8 mouse cellular contexts compared by ENCODE assay signal in the genomic region with DNA sequence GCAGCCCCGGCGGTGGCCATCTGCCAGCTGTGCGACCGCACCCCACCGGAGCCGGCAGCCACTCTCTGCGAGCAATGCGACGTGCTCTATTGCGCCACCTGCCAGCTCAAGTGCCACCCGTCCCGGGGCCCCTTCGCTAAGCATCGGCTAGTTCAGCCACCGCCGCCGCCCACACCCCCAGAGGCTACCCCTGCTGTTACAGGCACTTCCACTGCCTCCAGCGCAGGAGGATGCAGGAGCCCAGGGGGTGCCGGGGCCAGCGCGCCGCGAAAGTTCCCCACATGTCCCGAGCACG. TPM values are rescaled to one million over a fixed set of nuclear protein-coding genes. Genes with fewer than 3 reads are reported as not detected.
DNase-seq lines count a peak whose midpoint lies in the region; ATAC-seq and TF ChIP-seq lines count a peak whose summit lies in the region.

No protein-coding gene starts in this region.

- TF ChIP-seq CTCF in E14TG2a.4 (conservative IDR thresholded peaks at IDR 0.05; ENCODE audit: low read length) = no peak; the same call in 1 of the 2 replicates

- peaks cover 85% of the 10 kb centered on the region for H3K27me3 ChIP-seq in E14TG2a.4 (ENCODE audit: insufficient read depth, low read length)
- peaks cover 75% of the 10 kb centered on the region for H3K27me3 ChIP-seq in embryonic facial prominence, embryonic 12.5 days
- H3K27me3 ChIP-seq in hindbrain, embryonic 10.5 days (ENCODE audit: insufficient read depth, poor library complexity, severe bottlenecking) = peaks cover 93% of the 10 kb centered on the region

- WGBS in embryonic facial prominence, embryonic 12.5 days = under 1% methylated on average over 25 of the region's 25 CpGs
- under 1% methylated on average over 25 of the region's 25 CpGs for WGBS in hindbrain, embryonic 10.5 days

- no peaks in the 10 kb centered on the region for H3K36me3 ChIP-seq in E14TG2a.4 (ENCODE audit: insufficient read depth, low read length)
- H3K36me3 ChIP-seq in embryonic facial prominence, embryonic 12.5 days = no peaks in the 10 kb centered on the region
- no peaks in the 10 kb centered on the region for H3K36me3 ChIP-seq in hindbrain, embryonic 10.5 days

- H3K9ac ChIP-seq in embryonic facial prominence, embryonic 12.5 days = no peak overlapping the region

- no peak for ATAC-seq in embryonic facial prominence, embryonic 12.5 days (ENCODE audit: insufficient number of reproducible peaks, insufficient read depth, low FRiP score, low TSS enrichment)
- no peak for ATAC-seq in erythroid progenitor cell, adult 5-6 weeks (replicated peaks; ENCODE audit: low FRiP score, poor library complexity, severe bottlenecking)

- DNase-seq in adrenal gland, postnatal 14 days = peak; percentile 70
- peak; percentile 77 for DNase-seq in hindbrain, embryonic 10.5 days (ENCODE audit: low spot score)
- peak; percentile 69 to 70 for DNase-seq in layer of hippocampus, postnatal 25 days (ENCODE audit: extremely low spot score in 1 of 2, low spot score in 1 of 2)
- peak; percentile 78 for DNase-seq in lung, postnatal 10 days
- peak; percentile 80 for DNase-seq in right cerebral cortex, adult 18-20 months

- H3K4me1 ChIP-seq in E14TG2a.4 (replicated peaks; ENCODE audit: low read depth, low read length) = peaks cover 56% of the 10 kb centered on the region
- H3K4me1 ChIP-seq in embryonic facial prominence, embryonic 12.5 days = peaks cover 18% of the 10 kb centered on the region
- H3K4me1 ChIP-seq in hindbrain, embryonic 10.5 days (replicated peaks) = peaks cover 38% of the 10 kb centered on the region

- no peaks in the 10 kb centered on the region for H3K9me3 ChIP-seq in E14TG2a.4 (ENCODE audit: low read length)
- H3K9me3 ChIP-seq in embryonic facial prominence, embryonic 12.5 days = no peaks in the 10 kb centered on the region
- no peaks in the 10 kb centered on the region for H3K9me3 ChIP-seq in hindbrain, embryonic 10.5 days

- no peak overlapping the region for H3K27ac ChIP-seq in embryonic facial prominence, embryonic 12.5 days
- peak overlapping the region; percentile 85 for H3K27ac ChIP-seq in hindbrain, embryonic 10.5 days

- H3K4me3 ChIP-seq in E14TG2a.4 (replicated peaks; ENCODE audit: low read length) = peak overlapping the region; percentile 82
- H3K4me3 ChIP-seq in embryonic facial prominence, embryonic 12.5 days = peak overlapping the region; percentile 69
- H3K4me3 ChIP-seq in hindbrain, embryonic 10.5 days = peak overlapping the region; percentile 67

- H3K4me2 ChIP-seq in embryonic facial prominence, embryonic 12.5 days (replicated peaks) = peak overlapping the region; percentile 100

RNA-seq across cellular contexts. Expression of a gene that starts 1.5 kb away (rescaled TPM):
- total RNA-seq in adrenal gland, postnatal 14 days (2021) = 4.7 and 5.4 TPM in 2 replicates
- 1.00 and 1.5 TPM in 2 replicates for polyA plus RNA-seq in embryonic facial prominence, embryonic 12.5 days (2016; fragmentation: Nextera tagmentation; extraction: Ambion mirVana)
- polyA plus RNA-seq in hindbrain, embryonic 10.5 days (2016; fragmentation: Nextera tagmentation; extraction: Ambion mirVana) = 0.81 and 3.3 TPM in 2 replicates
- total RNA-seq in layer of hippocampus, postnatal 25 days (2021) = 1 to 10 TPM; 4.0 to 5.4 TPM
- not detected in 2 replicates for total RNA-seq in erythroid progenitor cell, adult 5-6 weeks (2015; ENCODE audit: low replicate concordance)
- not detected in 2 replicates for total RNA-seq in erythroid progenitor cell, adult 5-6 weeks (2017; ENCODE audit: low replicate concordance)

RNA-seq across cellular contexts. Expression of a gene that starts 42.8 kb away (rescaled TPM):
- total RNA-seq in adrenal gland, postnatal 14 days (2021) = 1.8 TPM in 2 replicates
- polyA plus RNA-seq in embryonic facial prominence, embryonic 12.5 days (2016; fragmentation: Nextera tagmentation; extraction: Ambion mirVana) = 6.7 and 8.0 TPM in 2 replicates
- 4.3 and 6.7 TPM in 2 replicates for polyA plus RNA-seq in hindbrain, embryonic 10.5 days (2016; fragmentation: Nextera tagmentation; extraction: Ambion mirVana)
- under 1 TPM; 0.45 to 0.98 TPM for total RNA-seq in layer of hippocampus, postnatal 25 days (2021)
- total RNA-seq in erythroid progenitor cell, adult 5-6 weeks (2015; ENCODE audit: low replicate concordance) = not detected in 2 replicates
- not detected in 2 replicates for total RNA-seq in erythroid progenitor cell, adult 5-6 weeks (2017; ENCODE audit: low replicate concordance)
